Mouse (Mus musculus) lung, embryonic 14.5 days (tissue): ENCODE data around the gene Rrp7a. TPM values are rescaled to one million over a fixed set of nuclear protein-coding genes. Genes with fewer than 3 reads are reported as not detected.
A peak's percentile ranks its signal among the peaks of the same experiment; 100 is the strongest.

Experiments used
- ATAC-seq: fragments of 200-750 bp; cut with Nextera tagmentation; 2 replicates; pipeline ENCODE4 v1.8.0; 2017; ENCODE audit warnings: mild to moderate bottlenecking, moderate TSS enrichment, moderate library complexity; ENCODE audit not compliant: insufficient read depth
- DNase-seq: peaks from one replicate; pipeline ENCODE4 v3.0.0-alpha.2; 2015
- H3K27ac ChIP-seq: fragments of 300-500 bp; sonication (generic); 2 replicates; pipeline ENCODE4 v1.5.1; 2014; ENCODE audit warnings: low read depth, mild to moderate bottlenecking, moderate library complexity
- H3K27me3 ChIP-seq: fragments of 300-500 bp; sonication (generic); 2 replicates; pipeline ENCODE4 v1.6.1; 2014; ENCODE audit warnings: low read length, control low read depth; ENCODE audit not compliant: insufficient read depth
- H3K36me3 ChIP-seq: fragments of 300-500 bp; sonication (generic); 2 replicates; pipeline ENCODE4 v1.6.1; 2014; ENCODE audit warnings: control low read depth; ENCODE audit not compliant: insufficient read depth
- H3K4me1 ChIP-seq: fragments of 300-500 bp; sonication (generic); 2 replicates; pipeline ENCODE4 v1.6.1; 2014; ENCODE audit warnings: antibody characterized with exemption, control low read depth; ENCODE audit not compliant: insufficient read depth
- H3K4me2 ChIP-seq: fragments of 300-500 bp; sonication (generic); 2 replicates; pipeline ENCODE4 v1.6.1; 2014; ENCODE audit warnings: mild to moderate bottlenecking
- H3K4me3 ChIP-seq: fragments of 300-500 bp; sonication (generic); 2 replicates; pipeline ENCODE4 v1.5.1; 2014; ENCODE audit warnings: low read depth, low read length
- H3K9ac ChIP-seq: fragments of 300-500 bp; sonication (generic); 2 replicates; pipeline ENCODE4 v1.6.1; 2014
- H3K9me3 ChIP-seq: fragments of 300-500 bp; sonication (generic); 2 replicates; pipeline ENCODE4 v1.6.1; 2016; ENCODE audit warnings: low read depth, low read length, control low read depth
- CTCF ChIP-seq: IDR thresholded peaks from 2 replicates; pipeline ENCODE4 v1.5.1; 2016; ENCODE audit warnings: antibody characterized with exemption, low read depth
- WGBS: fragments of 180-500 bp; shearing (Covaris S2); extraction: QIAGEN DNeasy Blood & Tissue Kit; methylation state at CpG from one replicate; pipeline ENCODE4 v1.1.7; 2014; 5-methylcytosine and 5-hydroxymethylcytosine counted together
- polyA plus RNA-seq: library from polyadenylated mRNA; unstranded; fragments of >200 nt; fragmentation: Nextera tagmentation; extraction: Ambion mirVana; gene quantifications from 2 replicates; pipeline ENCODE4 v1.2.1, GENCODE M21; 2014

The Rrp7a gene
- polyA plus RNA-seq, 1 experiment from 2014 or later = 59.3 TPM

DNA sequence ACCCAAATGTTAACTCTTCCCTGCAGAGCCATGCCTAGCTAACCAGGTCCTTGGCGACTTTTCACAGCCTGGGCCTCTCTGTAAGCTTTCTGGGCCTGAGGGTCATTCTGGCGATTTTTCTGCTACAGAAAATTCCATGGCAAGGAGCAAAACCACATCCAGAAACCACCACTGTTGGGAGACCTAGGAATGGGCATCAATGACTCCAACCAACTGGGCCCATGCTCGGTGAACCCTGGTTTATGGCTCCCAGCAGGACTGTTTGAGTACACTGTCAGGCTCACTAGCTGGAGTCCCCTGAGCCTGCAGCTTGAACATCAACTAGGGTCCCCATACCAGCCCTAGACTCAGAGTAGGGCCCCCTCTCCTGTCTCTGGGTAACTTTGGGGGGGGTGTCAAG lies 45.7 kb upstream of the Rrp7a start:
- Histone ChIP-seq H3K36me3 (0 out of 2 replicates have a peak, but pooled peaks cover 3% of the 10 kb centered on the region), H3K9ac (no peak overlapping the region), H3K4me3 (no peak overlapping the region), H3K9me3 (no peaks in the 10 kb centered on the region), H3K27ac (no peak overlapping the region), H3K4me1 (peaks cover 34% of the 10 kb centered on the region), H3K4me2 (no peak overlapping the region), H3K27me3 (no peaks in the 10 kb centered on the region)
- ATAC-seq (no peak), DNase-seq (no peak)
- WGBS = 78% methylated on average over 3 of the region's 3 CpGs
- no peak for TF ChIP-seq CTCF

DNA sequence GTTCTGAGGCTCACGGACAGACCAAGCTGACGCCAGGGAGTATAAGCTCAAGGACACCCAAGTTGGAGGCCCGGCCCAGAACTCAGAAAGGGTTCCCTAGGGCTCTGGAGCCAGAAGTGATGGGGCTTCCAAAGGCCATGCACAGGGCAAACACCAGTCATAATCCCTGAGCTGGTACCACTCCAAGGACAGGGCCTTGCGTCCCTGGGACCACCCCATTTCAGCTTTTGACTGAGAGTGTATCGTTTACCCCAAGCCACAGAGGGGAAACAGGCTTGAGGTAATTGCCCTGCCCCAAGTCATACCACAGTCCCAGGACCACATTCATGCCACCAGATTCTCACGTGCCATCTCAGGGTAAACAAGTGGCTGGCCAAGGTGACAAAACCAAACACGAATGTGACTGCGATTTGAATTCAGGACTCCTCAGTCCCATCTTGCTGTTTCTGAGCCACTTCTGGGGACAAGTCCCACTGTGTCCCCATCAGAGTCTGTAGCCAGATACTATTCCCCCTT lies 45.0 kb upstream of the Rrp7a start:
- Histone ChIP-seq H3K4me3 (no peak overlapping the region), H3K9me3 (no peaks in the 10 kb centered on the region), H3K4me2 (peak overlapping the region; percentile 32; the same call in 1 of the 2 replicates), H3K27me3 (no peaks in the 10 kb centered on the region), H3K9ac (peak overlapping the region; percentile 29), H3K27ac (peak overlapping the region; percentile 86), H3K36me3 (0 out of 2 replicates have a peak, but pooled peaks cover 3% of the 10 kb centered on the region), H3K4me1 (peaks cover 34% of the 10 kb centered on the region)
- 70% methylated on average over 8 of the region's 8 CpGs for WGBS
- no peak for DNase-seq
- no peak for ATAC-seq
- TF ChIP-seq CTCF = no peak

DNA sequence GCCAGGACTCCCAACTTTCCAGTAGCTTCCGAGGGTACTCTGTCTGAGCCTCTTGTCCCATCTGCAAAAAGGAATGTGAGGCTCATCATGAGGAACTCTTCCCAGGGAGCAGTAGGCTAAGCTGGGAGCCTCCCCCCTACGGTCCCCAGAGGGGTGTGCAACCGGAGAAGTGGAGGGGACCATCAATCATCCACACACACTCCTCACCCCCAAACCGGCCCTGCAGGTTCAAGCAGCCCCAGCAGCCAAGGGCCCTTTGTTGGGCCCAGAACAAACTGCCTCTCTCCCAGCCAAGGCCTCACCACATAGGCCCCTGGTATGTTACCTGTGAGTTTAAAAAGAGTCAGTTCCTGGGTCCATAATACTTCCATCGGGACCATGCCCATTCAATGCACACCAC lies 44.5 kb upstream of the Rrp7a start:
- ATAC-seq = peak; percentile 42; the same call in 1 of the 2 replicates
- peak; percentile 67 for DNase-seq
- peak overlapping the region; percentile 29 for H3K9ac ChIP-seq
- 41% methylated on average over 5 of the region's 5 CpGs for WGBS
- H3K27ac ChIP-seq = peak overlapping the region; percentile 86
- no peaks in the 10 kb centered on the region for H3K27me3 ChIP-seq
- H3K4me2 ChIP-seq = peak overlapping the region; percentile 32; the same call in 1 of the 2 replicates
- H3K9me3 ChIP-seq = no peaks in the 10 kb centered on the region
- H3K4me1 ChIP-seq = peaks cover 34% of the 10 kb centered on the region
- peaks cover 7% of the 10 kb centered on the region for H3K36me3 ChIP-seq
- no peak overlapping the region for H3K4me3 ChIP-seq
- no peak for TF ChIP-seq CTCF

DNA sequence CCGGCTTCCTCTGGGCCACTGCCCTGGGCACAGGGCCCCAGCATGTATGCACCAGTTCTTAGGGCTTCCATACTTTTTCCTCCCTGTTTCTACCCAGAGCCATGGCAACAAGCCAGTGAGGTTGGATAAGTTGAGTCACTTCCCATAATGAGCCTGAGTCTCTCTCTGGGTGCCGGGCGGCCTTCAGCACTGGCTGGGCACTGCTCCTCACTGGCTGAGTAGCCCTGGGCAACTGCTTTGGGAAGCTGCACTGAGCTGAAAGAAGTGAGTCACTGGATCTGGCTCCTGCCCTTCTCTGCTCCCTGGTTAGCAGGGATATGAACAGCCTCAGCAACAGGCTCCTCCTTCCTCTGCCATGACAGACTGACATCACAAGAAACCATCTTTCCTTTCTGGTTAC lies 44.0 kb upstream of the Rrp7a start:
- H3K9ac ChIP-seq = peak overlapping the region; percentile 29; the same call in 1 of the 2 replicates

DNA sequence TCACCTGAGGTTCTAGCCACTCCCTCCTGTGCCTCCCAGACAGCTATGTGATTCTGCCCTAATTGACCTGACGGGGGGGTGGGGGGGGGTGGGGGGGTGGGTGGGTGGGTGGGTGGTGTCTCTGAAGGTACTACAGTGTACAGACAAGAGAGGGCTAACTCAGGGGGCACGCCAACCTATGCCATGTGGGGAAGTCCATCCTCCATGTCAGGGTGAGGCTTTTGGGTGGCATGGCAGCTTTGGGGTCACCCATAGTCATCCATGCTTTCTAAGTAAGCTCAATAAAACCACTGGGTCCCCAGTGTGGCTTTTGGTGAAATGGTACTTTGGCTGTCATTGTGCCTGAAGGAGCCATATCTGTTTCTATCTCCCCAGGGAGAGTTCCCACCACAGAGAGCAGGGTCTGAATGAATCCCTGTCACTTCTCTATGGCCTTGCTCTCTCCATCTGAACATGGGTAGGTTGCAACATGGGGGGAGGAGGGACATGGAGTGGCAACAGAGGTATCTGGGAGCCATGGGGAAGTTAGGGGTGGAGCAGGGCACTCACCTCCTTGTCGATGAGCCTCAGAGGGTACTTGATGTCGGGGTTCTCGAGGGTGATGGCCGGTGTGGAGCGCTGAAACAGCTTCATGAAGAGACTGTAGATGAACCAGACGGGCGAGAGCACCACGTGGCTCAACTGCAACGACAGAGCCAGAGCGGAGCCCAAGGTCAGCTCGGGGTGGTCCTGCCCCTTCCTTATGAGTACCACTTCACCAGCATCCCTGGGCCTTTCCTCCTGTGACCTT lies 43.1 kb upstream of the Rrp7a start:
- 59% methylated on average over 13 of the region's 13 CpGs for WGBS
- TF ChIP-seq CTCF = no peak
- ATAC-seq (no peak), DNase-seq (no peak)
- Histone ChIP-seq H3K36me3 (peaks cover 20% of the 10 kb centered on the region), H3K4me3 (no peak overlapping the region), H3K9me3 (no peaks in the 10 kb centered on the region), H3K27ac (no peak overlapping the region), H3K27me3 (no peaks in the 10 kb centered on the region), H3K4me1 (peaks cover 26% of the 10 kb centered on the region), H3K9ac (no peak overlapping the region), H3K4me2 (no peak overlapping the region)

More for the DNA sequence above, 44.0 kb upstream of the Rrp7a start:
- H3K27ac ChIP-seq = peak overlapping the region; percentile 86
- DNase-seq = no peak
- 60% methylated on average over 3 of the region's 3 CpGs for WGBS
- no peak for TF ChIP-seq CTCF
- H3K4me2 ChIP-seq = 0 out of 2 replicates have a peak overlapping the region, but pooled peaks have one; percentile 15
- no peak overlapping the region for H3K4me3 ChIP-seq
- H3K36me3 ChIP-seq = peaks cover 12% of the 10 kb centered on the region
- no peaks in the 10 kb centered on the region for H3K27me3 ChIP-seq
- H3K4me1 ChIP-seq = peaks cover 34% of the 10 kb centered on the region
- ATAC-seq = no peak
- H3K9me3 ChIP-seq = no peaks in the 10 kb centered on the region

DNA sequence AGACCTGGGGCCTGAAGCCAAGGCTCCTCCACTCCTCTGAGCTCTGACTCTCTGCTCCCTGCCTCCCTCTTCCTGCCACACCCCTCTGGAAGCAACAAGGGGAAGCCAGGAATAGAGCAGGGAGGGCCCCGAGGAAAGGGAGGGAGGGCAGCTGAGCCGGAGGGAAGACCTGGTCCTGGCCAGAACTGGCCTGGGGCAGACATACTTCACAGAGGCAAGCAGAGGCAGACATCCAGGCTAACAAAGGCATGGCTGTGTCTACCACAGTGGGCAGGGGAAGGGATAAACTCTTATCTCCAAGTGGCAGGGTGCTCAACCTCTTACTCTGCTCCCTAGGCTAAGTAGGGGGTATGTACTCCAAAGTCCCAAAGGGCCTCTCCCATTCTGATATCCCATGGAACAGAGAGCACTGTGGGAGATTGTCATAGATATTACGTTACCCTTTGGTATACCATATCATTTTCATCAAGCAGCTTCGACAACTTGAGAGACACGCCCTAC lies 42.4 kb upstream of the Rrp7a start:
- WGBS = 53% methylated on average over 5 of the region's 5 CpGs
- peaks cover 27% of the 10 kb centered on the region for H3K36me3 ChIP-seq
- DNase-seq (peak; percentile 57), ATAC-seq (peak; percentile 42)
- no peak overlapping the region for H3K9ac ChIP-seq
- no peak for TF ChIP-seq CTCF
- no peaks in the 10 kb centered on the region for H3K9me3 ChIP-seq
- peak overlapping the region; percentile 54; the same call in 1 of the 2 replicates for H3K27ac ChIP-seq
- H3K4me1 ChIP-seq = peaks cover 23% of the 10 kb centered on the region
- H3K4me3 ChIP-seq = no peak overlapping the region
- H3K4me2 ChIP-seq = no peak overlapping the region
- no peaks in the 10 kb centered on the region for H3K27me3 ChIP-seq

DNA sequence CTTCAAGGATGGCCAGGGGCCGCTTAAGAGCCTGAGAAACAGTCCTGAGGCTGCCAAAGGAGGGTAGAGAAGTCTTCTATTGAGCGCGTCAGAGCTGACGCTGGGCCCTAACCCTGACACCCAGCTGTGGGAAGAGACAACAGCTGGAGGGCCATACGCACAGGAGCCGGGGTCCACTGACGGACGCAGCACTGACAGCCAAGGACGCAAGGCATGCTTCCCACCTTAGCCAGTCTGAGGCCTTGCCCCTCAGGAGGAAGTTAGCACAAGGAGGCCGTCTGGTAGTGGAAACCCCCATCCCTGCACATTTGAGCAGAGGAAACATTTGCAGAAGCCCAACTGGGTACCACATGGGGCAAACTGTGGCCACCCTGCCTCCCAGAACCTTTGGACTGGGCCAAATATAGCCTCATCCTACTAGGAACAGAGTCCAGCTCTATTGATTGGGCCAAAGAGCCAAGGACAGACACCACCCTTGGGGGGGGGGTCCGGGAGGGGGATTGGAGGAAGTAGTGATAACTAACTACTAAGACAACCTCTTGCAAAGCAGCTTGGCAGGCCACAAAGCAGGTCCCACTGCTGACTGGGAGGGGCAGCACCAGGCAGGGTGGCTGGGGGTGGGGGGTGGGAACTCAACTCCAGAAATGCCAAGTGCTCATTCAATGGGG lies 40.4 kb upstream of the Rrp7a start:
- H3K27me3 ChIP-seq = no peaks in the 10 kb centered on the region
- H3K9ac ChIP-seq = no peak overlapping the region
- H3K36me3 ChIP-seq = peaks cover 48% of the 10 kb centered on the region
- no peak overlapping the region for H3K27ac ChIP-seq
- no peak for DNase-seq
- no peak overlapping the region for H3K4me2 ChIP-seq
- no peak for TF ChIP-seq CTCF
- no peaks in the 10 kb centered on the region for H3K9me3 ChIP-seq
- ATAC-seq = no peak
- H3K4me1 ChIP-seq = peaks cover 14% of the 10 kb centered on the region
- whole genome bisulfite sequencing = 88% methylated on average over 11 of the region's 11 CpGs
- H3K4me3 ChIP-seq = no peak overlapping the region
